Mouse (Mus musculus) forebrain, embryonic 16.5 days (tissue): Measurements from ENCODE around the gene Zfp36l1. TPM values are rescaled to one million over a fixed set of nuclear protein-coding genes. Genes with fewer than 3 reads are reported as not detected.

Experiments used
- ATAC-seq: fragments of 200-750 bp; cut with Nextera tagmentation; 2 replicates; pipeline ENCODE4 v1.8.0; 2017; ENCODE audit warnings: mild to moderate bottlenecking, moderate library complexity
- H3K27ac ChIP-seq: fragments of 300-500 bp; sonication (generic); 2 replicates; pipeline ENCODE4 v1.5.1; 2014; ENCODE audit warnings: low read length, control low read depth
- H3K27me3 ChIP-seq: fragments of 300-500 bp; sonication (generic); replicated peaks from 2 replicates; pipeline ENCODE4 v1.6.1; 2014; ENCODE audit warnings: low read length; ENCODE audit not compliant: control insufficient read depth, insufficient read depth
- H3K36me3 ChIP-seq: fragments of 300-500 bp; sonication (generic); 2 replicates; pipeline ENCODE4 v1.6.1; 2014; ENCODE audit not compliant: control insufficient read depth, insufficient read depth
- H3K4me1 ChIP-seq: fragments of 300-500 bp; sonication (generic); replicated peaks from 2 replicates; pipeline ENCODE4 v1.6.1; 2014; ENCODE audit warnings: low read length; ENCODE audit not compliant: control insufficient read depth, insufficient read depth
- H3K4me2 ChIP-seq: fragments of 300-500 bp; sonication (generic); 2 replicates; pipeline ENCODE4 v1.6.1; 2014; ENCODE audit warnings: mild to moderate bottlenecking, low read length, control low read depth
- H3K4me3 ChIP-seq: fragments of 300-500 bp; sonication (generic); replicated peaks from 2 replicates; pipeline ENCODE4 v1.5.1; 2014; ENCODE audit warnings: mild to moderate bottlenecking, low read length, control low read depth
- H3K9ac ChIP-seq: fragments of 300-500 bp; sonication (generic); replicated peaks from 2 replicates; pipeline ENCODE4 v1.6.1; 2014; ENCODE audit warnings: low read depth, low read length, control low read depth
- H3K9me3 ChIP-seq: fragments of 300-500 bp; sonication (generic); 2 replicates; pipeline ENCODE4 v1.6.1; 2016; ENCODE audit warnings: low read length; ENCODE audit not compliant: control insufficient read depth
- WGBS: fragments of 180-500 bp; shearing (Covaris S2); extraction: QIAGEN DNeasy Blood & Tissue Kit; methylation state at CpG from one replicate; pipeline ENCODE4 v1.1.7; 2014; 5-methylcytosine and 5-hydroxymethylcytosine counted together
- polyA plus RNA-seq: library from polyadenylated mRNA; unstranded; fragments of >200 nt; fragmentation: Nextera tagmentation; extraction: Ambion mirVana; gene quantifications from 2 replicates; pipeline ENCODE4 v1.2.1, GENCODE M21; 2015

Zfp36l1 gene
- 22.6 and 26.7 TPM in 2 replicates for polyA plus RNA-seq

GRCm38 (mm10) chr12:80112852-80113551, at the start of gene Zfp36l1:
Zfp36l1 (minus strand) TSS chr12:80113013.
- Histone ChIP-seq H3K4me3 (peak within 1 kb of the TSS; percentile 72), H3K9me3 (no peaks in the 10 kb centered on the region), H3K27ac (peak within 1 kb of the TSS; percentile 80), H3K4me1 (peaks cover 64% of the 10 kb centered on the region), H3K4me2 (peak within 1 kb of the TSS; percentile 73), H3K27me3 (peaks cover 17% of the 10 kb centered on the region; the same call in 1 of the 2 replicates), H3K36me3 (no peaks in the 10 kb centered on the region), H3K9ac (peak within 1 kb of the TSS; percentile 71)
- WGBS: 0% methylated on average over 40 of the region's 42 CpGs
- no peak; the same call in 1 of the 2 replicates for ATAC-seq

DNA sequence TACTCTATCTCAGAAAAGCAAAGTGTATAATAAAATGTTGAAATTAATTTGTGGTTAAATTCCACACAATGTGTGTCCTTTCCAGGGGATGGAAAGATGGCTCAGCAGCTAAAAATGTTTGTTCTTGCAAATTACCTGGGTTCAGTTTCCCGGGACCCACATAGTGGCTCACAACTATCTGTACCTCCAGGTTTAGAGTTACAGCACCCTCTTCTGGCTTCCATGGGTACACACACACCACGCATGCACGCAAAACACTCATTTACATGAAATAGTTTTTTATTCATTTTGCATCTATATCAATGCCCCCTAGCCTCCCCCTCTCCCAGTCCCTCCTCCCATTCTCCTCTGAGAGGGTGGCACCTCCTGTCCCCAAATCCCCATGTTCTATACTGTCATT, 49.6 kb upstream of the Zfp36l1 start:
- no peak overlapping the region for H3K4me3 ChIP-seq
- no peaks in the 10 kb centered on the region for H3K9me3 ChIP-seq
- no peak overlapping the region for H3K9ac ChIP-seq
- ATAC-seq: no peak
- WGBS: 67% methylated on average over 3 of the region's 3 CpGs
- no peaks in the 10 kb centered on the region for H3K36me3 ChIP-seq
- H3K4me2 ChIP-seq: no peak overlapping the region
- H3K4me1 ChIP-seq: peaks cover 6% of the 10 kb centered on the region; the same call in 1 of the 2 replicates
- no peaks in the 10 kb centered on the region for H3K27me3 ChIP-seq
- no peak overlapping the region for H3K27ac ChIP-seq

DNA sequence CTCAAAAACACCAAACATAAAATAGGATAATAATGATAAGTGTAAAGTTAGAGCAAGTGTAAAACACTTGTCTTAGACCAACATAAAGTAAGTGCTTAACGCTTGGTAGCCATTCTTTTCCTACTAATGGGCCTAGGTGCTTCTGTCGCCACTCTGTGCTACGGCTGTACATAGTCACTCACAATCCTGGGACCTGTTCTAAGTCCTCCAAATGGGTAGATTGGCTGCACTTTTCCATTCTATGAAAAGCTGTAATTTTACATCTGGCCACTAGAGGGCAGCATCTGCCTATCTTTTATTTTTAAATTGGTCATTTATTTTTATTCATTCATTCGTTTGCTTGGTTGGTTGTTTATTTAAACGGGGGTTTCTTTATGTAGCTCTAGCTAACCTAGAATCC, 44.9 kb upstream of the Zfp36l1 start:
- Histone ChIP-seq H3K4me1 (peaks cover 3% of the 10 kb centered on the region; the same call in 1 of the 2 replicates), H3K4me3 (no peak overlapping the region), H3K36me3 (no peaks in the 10 kb centered on the region), H3K27me3 (no peaks in the 10 kb centered on the region), H3K27ac (no peak overlapping the region), H3K9me3 (no peaks in the 10 kb centered on the region), H3K4me2 (no peak overlapping the region), H3K9ac (no peak overlapping the region)
- 5% methylated on average over 5 of the region's 5 CpGs for WGBS
- no peak for ATAC-seq

DNA sequence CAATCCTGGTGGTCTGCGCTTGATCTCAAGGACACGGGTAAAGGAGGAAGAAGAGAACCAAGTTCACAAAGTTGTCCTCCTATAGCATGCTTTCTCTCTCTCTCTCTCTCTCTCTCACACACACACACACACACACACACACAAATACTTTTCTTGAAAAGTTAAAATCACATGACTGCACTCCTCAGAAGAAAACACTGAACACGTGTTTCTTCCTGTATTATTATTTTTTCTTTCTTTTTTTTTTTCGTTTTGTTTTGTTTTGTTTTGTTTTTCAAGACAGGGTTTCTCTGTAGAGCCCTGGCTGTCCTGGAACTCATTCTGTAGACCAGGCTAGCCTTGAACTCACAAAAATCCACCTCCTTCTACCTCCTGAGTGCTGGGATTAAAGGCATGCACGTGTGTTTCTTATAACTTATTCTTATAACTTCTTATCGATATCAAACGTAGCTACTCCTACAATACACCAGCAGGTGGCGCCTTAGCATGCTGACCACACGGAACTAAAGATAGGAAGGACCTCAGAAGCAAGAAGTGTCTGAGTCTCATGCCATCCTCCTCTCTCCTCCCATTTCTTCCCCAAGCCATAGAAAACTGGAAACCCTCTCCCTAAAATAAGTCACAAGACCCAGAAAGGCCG, 41.0 kb upstream of the Zfp36l1 start:
- Histone ChIP-seq H3K27me3 (no peaks in the 10 kb centered on the region), H3K4me1 (peaks cover 3% of the 10 kb centered on the region; the same call in 1 of the 2 replicates), H3K36me3 (no peaks in the 10 kb centered on the region), H3K9ac (no peak overlapping the region), H3K4me3 (no peak overlapping the region), H3K27ac (no peak overlapping the region), H3K4me2 (no peak overlapping the region), H3K9me3 (no peaks in the 10 kb centered on the region)
- ATAC-seq: no peak
- 40% methylated on average over 10 of the region's 10 CpGs for WGBS

- Histone ChIP-seq H3K9ac (no peak overlapping the region), H3K4me2 (no peak overlapping the region), H3K4me1 (peaks cover 3% of the 10 kb centered on the region; the same call in 1 of the 2 replicates), H3K36me3 (no peaks in the 10 kb centered on the region), H3K4me3 (no peak overlapping the region), H3K9me3 (no peaks in the 10 kb centered on the region), H3K27ac (no peak overlapping the region), H3K27me3 (no peaks in the 10 kb centered on the region)
- ATAC-seq: no peak
- 87% methylated on average over 6 of the region's 6 CpGs for WGBS
These were observed 40.3 kb upstream of the Zfp36l1 start for GRCm38 (mm10) chr12:80153078-80153477.

GRCm38 (mm10) chr12:80151821-80152220, 39.0 kb upstream of the Zfp36l1 start:
- Histone ChIP-seq H3K4me2 (no peak overlapping the region), H3K36me3 (no peaks in the 10 kb centered on the region), H3K9me3 (no peaks in the 10 kb centered on the region), H3K27ac (no peak overlapping the region), H3K27me3 (no peaks in the 10 kb centered on the region), H3K4me3 (no peak overlapping the region), H3K4me1 (no peaks in the 10 kb centered on the region), H3K9ac (no peak overlapping the region)
- no peak for ATAC-seq
- WGBS: 96% methylated on average over 6 of the region's 6 CpGs

DNA sequence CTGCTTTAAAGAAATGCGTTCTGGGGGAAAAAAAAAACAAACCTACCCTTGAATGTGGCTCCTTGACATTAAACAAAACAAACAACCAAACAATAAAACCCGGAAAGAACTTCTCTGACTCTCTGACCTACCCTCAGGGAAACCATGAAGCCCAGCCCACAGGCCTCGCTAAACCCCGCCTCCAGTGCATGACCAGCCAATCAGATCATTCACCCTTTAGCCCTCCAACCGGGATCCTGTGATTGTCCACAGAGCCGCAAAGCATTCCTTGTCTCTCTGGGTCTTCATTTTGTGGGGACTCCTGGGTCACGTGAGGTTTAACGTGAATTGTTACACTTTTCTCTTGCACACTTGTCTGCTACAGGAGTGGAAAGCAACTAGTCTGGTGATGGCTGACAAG, 37.8 kb upstream of the Zfp36l1 start:
- H3K27me3 ChIP-seq: no peaks in the 10 kb centered on the region
- H3K9me3 ChIP-seq: no peaks in the 10 kb centered on the region
- no peak overlapping the region for H3K27ac ChIP-seq
- no peak for ATAC-seq
- peaks cover 2% of the 10 kb centered on the region; the same call in 1 of the 2 replicates for H3K4me1 ChIP-seq
- H3K4me3 ChIP-seq: no peak overlapping the region
- WGBS: 32% methylated on average over 8 of the region's 8 CpGs
- H3K9ac ChIP-seq: no peak overlapping the region
- no peaks in the 10 kb centered on the region for H3K36me3 ChIP-seq
- H3K4me2 ChIP-seq: no peak overlapping the region

GRCm38 (mm10) chr12:80147563-80148214, 34.9 kb upstream of the Zfp36l1 start:
- no peak for ATAC-seq
- Histone ChIP-seq H3K4me3 (no peak overlapping the region), H3K9ac (no peak overlapping the region), H3K9me3 (no peaks in the 10 kb centered on the region), H3K4me2 (no peak overlapping the region), H3K36me3 (no peaks in the 10 kb centered on the region), H3K27me3 (no peaks in the 10 kb centered on the region), H3K4me1 (peaks cover 6% of the 10 kb centered on the region; the same call in 1 of the 2 replicates), H3K27ac (no peak overlapping the region)
- 93% methylated on average over 11 of the region's 11 CpGs for WGBS
